Mouse (Mus musculus): ENCODE data around the gene Vmn1r95.
"Not testable (repeated sequence)": the region's sequence is repeated elsewhere in the genome, so short reads cannot be mapped to it uniquely, and the experiment has no call there.

Gene Vmn1r95

DNA sequence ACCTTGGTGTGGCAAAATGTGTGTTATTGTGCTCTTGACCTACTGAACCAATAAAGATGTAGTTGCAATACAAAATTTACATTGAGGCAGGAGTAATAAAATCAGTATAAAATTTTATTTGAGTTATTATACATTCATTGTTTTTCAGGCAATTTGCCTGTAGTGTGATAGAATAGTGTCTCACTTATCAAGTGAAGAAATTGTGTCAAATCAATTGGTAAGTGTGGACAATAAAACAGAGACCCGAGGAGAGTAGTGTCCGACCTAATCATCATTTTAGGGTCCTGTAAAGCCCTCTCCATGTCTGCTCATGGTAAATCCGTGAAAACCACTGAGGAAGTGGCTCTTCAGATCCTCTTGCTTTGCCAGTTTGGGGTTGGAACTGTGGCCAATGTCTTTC lies at the start of gene Vmn1r95:
Vmn1r95 (plus strand) TSS at position 301 of the 400 bp plus-strand sequence.
- not testable (repeated sequence) for DNase-seq

DNA sequence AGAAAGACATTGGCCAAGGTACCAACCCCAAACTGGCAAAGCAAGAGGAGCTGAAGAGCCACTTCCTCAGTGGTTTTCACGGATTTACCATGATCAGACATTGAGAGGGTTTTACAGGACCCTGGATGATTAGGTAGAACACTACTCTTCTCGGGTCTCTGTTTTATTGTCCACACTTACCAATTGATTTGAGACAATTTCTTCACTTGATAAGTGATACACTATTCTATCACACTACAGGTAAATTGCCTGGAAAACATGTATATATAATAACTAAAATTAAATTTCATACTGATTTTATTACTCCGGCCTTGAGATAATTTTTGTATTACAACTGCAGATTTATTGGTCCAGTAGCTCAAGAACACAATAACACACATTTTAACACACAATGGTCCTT lies 25.2 kb upstream of the Vmn1r95 start, which contains the start of gene Vmn1r94:
Vmn1r94 (minus strand) TSS at position 101 of the 400 bp plus-strand sequence.
- DNase-seq = not testable (repeated sequence)

GRCm38 (mm10) chr7:20205507-20205906 lies 12.0 kb downstream of the Vmn1r95 start, which contains the start of gene Gm6164:
Gm6164 (minus strand) TSS chr7:20205607.
- not testable (repeated sequence) for DNase-seq

DNA sequence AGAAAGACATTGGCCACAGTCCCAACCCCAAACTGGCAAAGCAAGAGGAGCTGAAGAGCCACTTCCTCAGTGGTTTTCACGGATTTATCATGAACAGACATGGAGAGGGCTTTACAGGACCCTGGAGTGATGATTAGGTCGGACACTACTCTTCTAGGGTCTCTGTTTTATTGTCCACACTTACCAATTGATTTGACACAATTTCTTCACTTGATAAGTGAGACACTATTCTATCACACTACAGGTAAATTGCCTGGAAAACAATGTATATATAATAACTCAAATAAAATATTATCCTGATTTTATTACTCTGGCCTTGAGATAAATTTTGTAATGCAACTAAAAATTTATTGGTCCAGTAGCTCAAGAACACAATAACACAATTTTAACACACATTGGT lies 40.2 kb downstream of the Vmn1r95 start, which contains the start of gene Gm4498:
Gm4498 (minus strand) TSS at position 101 of the 400 bp plus-strand sequence.
- DNase-seq = not testable (repeated sequence)

Measured in cerebellum, adult 9-10 months (tissue).